Mouse (Mus musculus): ENCODE measurements around the gene Tcl1b3.
A peak's percentile ranks its signal among the peaks of the same experiment; 100 is the strongest.
"Not testable (repeated sequence)": the region's sequence is repeated elsewhere in the genome, so short reads cannot be mapped to it uniquely, and the experiment has no call there.

Gene Tcl1b3

DNA sequence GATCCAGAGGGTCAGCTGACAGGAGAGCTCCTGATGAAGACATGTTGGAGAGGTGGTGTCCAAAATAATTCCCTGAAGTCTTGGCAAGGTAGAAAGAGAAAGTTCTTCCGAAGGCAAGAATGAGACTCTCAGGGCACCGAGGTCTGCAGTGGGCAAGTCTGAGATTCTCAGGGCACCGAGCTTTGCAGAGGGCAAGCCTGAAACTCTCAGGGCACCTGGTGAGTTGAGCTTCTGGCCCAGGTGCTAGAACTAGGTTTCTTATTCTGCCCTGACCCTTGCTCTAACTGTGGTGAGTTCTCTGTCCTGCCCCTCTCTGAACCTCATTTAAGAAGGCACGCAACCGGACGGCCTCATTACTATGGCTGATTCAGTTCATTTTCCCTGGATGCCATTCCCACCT lies at the start of gene Tcl1b3:
Gene Tcl1b3 (plus strand): TSS at position 301 of the 400 bp plus-strand sequence.
- DNase-seq: not testable (repeated sequence)

DNA sequence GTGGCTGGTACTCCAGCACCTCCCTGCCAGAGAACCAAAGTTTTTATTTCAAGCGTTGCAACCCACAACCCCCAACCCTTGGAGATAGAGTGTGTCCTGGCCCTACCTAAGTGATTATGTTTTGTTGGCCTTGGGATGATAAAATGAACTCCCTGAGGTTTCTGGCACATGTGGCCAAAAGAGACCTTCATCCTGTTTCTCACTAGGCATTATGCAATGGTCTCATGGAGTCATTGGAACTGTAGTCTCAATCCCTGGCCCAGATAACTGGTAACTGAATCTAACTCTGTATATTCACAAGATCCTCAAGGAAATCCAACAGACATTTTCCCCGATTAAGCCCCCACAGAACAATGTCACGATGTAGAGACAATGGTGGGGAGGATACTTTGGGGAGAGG lies 47.7 kb upstream of the Tcl1b3 start:
- no peak for DNase-seq

DNA sequence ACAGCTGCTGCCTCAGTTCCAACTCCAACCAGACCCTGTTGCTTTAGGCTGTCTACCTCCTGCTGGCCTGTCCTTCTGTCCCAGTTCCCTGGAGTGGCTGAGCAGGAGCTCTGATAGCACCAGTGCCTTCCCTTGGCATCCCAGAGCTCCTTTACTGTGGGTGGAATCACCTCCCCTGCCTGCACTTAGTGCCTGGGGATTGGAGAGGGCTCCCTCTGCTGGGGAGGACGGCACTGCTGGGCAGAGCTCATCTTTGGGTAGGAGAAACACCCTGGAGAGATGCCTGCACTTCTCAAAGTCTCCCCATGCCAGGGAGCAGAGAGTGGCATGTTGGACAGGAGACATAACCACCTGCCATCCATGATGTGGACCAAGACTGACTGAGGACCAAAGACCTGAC lies 45.9 kb upstream of the Tcl1b3 start:
- not testable (repeated sequence) for DNase-seq

DNA sequence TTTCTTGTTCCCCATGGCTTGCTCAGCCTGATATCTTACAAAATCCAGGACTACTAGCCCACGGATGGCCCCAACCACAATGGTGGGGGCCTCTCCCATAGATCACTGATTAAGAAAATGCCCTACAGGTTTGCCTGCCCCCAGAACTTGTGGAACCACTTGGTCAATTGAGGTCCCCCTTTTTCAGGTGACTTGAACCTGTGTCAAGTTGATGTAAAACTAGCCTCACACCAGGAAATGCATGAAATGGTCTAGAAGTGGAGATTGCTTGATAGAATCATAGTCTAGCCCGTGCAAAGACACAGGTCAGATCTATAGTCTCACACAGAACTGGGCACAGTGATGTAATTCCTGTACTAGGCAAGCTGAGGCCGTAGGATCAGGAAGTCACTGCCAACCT lies 45.1 kb upstream of the Tcl1b3 start, which contains the start of gene Tcl1b2:
Gene Tcl1b2 (plus strand): TSS at position 301 of the 400 bp plus-strand sequence.
- no peak for DNase-seq

DNA sequence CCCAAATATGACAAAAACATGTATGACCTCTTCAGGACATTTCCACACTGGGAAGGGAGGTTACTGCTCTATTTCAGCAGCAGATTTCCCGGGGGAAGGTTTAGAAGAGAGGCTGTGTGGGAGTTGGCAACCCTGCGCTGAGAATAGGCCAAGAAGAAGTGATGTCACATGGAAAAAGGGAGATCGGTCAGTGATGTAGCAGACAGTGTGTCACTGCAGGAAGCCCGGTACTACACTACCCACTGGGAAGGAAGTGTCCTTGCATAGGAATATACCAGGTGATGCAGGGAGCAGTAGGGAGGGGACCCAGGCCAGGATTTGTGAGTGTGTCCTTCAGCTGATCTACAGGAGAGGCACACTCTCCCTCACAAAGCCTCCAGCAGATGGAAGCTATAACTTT lies 35.6 kb upstream of the Tcl1b3 start:
- not testable (repeated sequence) for DNase-seq

DNA sequence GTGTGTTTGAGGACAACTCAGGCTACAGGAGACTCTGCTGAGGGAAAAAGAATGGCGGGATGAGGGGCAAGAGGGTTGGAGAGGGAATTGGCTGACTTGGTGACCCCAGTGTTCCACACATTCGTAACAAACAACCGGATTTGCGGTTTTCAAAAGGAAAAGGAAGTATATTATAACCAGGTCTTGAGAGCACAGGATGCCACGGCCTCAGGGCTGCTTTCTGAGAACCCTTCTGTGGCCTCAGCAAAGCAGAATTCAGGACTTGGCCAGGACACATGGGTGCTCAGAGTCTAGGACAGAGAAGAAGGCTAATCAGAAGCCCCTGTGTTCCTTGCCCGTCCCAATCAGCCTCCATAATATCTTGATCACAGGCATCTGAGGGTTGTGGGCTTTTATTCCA lies 32.0 kb upstream of the Tcl1b3 start:
- DNase-seq: no peak

DNA sequence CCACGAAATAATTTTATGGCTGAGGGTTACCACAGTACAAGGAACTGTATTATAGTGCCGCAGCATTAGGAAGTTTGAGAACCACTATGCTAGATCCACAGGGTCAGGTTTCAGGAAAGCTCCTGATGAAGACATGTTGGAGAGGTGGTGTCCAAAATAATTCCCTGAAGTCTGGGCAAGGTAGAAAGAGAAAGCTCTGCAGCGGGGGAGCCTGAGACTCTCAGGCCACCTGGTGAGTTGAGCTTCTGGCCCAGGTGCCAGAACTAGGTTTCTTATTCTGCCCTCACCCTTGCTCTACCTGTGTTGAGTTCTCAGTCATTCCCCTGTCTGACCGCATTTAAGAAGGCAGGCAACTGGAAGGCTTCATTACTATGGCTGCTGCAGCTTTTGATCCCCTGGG lies 31.5 kb upstream of the Tcl1b3 start, which contains the start of gene Tcl1b1:
Gene Tcl1b1 (plus strand): TSS at position 301 of the 400 bp plus-strand sequence.
- no peak for DNase-seq

DNA sequence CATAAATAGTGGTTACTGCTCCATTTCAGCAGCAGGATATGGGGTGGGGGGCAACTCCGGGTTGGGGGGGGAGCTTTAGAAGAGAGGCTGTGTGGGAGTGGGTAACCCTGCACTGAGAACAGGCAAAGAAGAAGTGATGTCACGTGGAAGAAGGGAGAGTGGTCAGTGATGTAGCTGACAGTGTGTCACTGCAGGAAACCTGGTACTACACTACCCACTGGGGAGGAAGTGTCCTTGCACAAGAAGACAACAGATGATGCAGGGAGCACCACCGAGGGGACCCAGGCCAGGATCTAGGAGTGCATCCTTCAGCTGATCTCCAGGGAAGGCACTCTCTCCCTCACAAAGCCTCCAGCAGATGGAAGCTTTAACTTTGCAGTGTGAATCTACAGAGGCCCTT lies 24.1 kb upstream of the Tcl1b3 start:
- DNase-seq: no peak

DNA sequence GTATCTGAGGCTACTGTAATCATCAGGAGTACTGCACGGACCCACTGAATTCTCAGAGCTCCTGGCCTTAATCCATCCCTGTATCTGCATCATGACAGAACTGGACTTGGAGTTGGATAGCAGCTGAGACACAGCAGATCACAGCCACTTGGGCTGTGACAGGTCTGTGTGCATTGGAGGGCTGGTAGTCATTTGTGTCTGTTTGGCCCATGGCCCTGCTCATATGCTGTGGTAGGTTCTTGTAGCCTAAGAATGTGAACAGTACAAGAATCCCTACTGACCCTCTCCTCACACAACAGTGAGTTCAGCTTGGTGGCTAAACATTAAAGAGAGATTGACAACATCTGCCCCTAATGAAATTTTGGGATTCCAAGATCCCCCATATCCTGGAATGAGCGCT lies 17.5 kb upstream of the Tcl1b3 start:
- DNase-seq: peak; percentile 52

DNA sequence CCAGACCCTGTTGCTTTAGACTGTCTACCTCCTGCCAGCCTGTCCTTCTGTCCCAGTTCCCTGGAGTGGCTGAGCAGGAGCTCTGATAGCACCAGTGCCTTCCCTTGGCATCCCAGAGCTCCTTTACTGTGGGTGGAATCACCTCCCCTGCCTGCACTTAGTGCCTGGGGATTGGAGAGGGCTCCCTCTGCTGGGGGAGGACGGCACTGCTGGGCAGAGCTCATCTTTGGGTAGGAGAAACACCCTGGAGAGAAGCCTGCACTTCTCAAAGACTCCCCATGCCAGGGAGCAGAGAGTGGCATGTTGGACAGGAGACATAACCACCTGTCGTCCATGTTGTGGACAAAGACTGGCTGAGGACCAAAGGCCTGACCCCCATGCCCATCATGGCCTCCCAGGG lies 16.5 kb upstream of the Tcl1b3 start:
- DNase-seq: peak; percentile 60

DNA sequence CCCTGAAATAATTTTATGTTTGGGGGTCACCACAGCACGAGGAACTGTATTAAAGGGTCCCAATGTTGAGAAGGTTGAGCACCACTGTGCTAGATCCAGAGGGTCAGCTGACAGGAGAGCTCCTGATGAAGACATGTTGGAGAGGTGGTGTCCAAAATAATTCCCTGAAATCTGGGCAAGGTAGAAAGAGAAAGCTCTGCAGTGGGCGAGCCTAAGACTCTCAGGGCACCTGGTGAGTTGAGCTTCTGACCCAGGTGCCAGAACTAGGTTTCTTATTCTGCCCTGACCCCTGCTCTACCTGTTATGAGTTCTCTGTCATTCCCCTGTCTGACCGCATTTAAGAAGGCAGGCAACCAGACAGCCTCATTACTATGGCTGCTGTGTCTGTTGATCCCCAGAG lies 14.8 kb upstream of the Tcl1b3 start, which contains the start of gene Tcl1b5:
Gene Tcl1b5 (plus strand): TSS at position 301 of the 400 bp plus-strand sequence.
- not testable (repeated sequence) for DNase-seq

DNA sequence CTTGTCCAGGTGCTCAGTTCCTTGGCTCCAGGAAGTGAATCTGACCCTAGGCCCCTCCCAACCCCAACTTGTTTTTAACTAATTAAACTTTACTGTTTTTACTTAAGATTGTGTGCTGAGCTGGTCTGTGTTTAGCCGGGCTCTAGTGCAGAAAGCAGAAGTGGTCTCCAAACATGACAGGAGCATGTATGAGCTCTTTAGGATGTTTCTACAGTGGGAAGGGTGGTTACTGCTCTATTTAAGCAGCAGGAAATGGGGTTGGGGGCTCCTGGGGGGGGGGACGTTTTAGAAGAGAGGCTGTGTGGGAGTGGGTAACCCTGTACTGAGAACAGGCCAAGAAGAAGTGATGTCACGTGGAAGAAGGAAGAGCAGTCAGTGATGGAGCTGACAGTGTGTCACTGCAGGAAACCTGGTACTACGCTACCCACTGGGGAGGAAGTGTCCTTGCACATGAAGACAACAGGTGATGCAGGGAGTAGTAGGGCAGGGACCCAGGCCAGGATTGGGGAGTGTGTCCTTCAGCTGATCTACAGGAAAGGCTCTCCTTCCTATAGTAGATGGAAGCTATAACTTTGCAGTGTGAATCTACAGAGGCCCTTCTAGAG lies 9.7 kb upstream of the Tcl1b3 start:
- not testable (repeated sequence) for DNase-seq

DNA sequence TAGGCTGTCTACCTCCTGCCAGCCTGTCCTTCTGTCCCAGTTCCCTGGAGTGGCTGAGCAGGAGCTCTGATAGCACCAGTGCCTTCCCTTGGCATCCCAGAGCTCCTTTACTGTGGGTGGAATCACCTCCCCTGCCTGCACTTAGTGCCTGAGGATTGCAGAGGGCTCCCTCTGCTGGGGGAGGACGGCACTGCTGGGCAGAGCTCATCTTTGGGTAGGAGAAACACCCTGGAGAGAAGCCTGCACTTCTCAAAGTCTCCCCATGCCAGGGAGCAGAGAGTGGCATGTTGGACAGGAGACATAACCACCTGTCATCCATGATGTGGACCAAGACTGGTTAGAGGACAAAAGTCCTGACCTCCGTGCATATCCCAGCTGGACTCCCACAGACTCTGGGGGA lies 1.9 kb upstream of the Tcl1b3 start:
- not testable (repeated sequence) for DNase-seq

DNA sequence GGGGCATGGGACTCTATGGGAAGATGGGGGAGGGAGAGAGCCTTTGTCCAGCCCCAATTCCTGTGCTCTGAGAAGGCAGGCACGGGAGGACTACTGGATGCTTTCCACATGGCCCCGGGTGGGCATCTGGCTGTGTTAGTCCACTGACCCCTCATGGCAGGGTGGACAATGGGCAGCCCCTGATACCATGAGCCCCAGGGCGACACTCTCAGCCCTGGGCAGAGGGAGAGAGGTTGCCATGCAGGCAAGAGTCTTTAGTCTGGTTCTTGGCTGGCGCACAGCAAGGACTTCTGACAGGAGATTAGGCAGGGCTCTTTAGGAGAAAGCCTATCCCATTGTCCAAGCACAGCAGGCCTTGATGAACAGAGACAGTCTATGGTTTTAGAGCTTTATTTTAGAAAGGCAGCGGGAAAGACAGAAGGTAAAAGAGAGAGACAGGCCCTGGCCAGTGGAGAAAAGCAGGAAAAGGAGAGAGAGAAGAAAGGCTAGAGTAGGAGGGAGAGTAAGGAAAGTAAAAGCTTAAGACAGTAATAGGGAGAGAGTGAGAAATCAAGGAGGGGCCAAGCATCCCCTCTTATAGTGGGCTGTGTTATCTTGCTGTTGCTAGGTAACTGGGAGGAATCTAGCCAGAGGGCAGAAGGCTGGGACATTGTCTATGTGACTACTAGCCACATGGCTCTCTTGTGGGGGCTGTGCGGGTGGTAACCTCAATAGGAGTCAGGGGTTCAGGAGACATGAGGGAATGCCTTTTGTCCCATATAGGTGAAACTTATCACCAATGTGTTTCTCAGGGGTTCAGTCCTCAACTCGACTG lies 9.0 kb downstream of the Tcl1b3 start:
- DNase-seq: not testable (repeated sequence)

DNA sequence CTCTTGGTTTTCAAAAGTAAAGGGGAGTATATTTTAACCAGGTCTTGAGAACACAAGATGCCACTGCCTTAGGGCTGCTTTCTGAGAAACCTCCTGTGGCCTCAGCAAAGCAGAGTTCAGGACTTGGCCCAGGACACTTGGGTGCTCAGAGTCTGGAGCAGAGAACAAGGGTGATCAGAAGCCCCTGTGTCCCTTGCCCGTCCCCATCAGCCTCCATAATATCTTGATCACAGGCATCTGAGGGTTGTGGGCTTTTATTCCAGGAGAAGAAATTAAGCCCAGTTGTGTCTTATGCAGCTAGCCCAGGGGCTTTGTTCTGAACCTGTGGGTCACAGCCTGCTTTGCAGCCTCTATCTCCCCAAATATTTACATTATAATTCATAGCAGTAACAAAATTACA lies 10.8 kb downstream of the Tcl1b3 start, which contains the start of gene Tcl1b4:
Gene Tcl1b4 (plus strand): TSS at position 301 of the 400 bp plus-strand sequence.
- DNase-seq: not testable (repeated sequence)

DNA sequence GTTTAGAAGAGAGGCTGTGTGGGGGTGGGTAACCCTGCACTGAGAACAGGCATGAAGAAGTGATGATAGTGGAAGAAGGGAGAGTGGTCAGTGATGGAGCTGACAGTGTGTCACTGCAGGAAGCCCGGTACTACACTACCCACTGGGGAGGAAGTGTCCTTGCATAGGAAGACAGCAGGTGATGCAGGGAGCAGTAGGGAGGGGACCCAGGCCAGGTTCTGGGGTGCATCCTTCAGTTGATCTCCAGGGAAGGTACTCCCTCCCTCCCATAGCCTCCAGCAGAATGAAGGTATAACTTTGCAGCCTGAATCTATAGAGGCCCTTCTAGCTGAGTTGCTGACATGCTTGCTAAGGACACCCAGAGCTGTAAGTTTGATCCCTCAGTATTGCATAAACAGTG lies 16.2 kb downstream of the Tcl1b3 start:
- no peak for DNase-seq

DNA sequence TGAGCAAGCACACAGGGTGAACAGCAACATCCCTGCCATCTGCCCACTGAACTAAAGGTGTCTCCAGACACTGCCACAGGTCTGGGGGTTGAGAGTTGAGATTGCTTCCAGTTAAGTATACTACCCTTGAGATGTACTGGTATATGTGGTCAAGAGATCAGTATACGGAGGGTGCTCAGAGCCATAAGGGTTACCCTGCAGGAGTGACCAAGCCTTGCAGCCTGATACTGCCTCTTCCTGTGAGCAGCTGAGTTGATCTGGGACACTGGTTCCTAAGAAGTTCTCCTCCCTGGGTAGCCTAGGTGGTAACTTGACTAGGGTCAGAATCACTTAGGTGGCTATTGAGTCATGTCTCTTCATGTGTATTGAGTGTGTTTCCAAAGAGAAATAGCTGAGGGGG lies 17.6 kb downstream of the Tcl1b3 start:
- DNase-seq: no peak

DNA sequence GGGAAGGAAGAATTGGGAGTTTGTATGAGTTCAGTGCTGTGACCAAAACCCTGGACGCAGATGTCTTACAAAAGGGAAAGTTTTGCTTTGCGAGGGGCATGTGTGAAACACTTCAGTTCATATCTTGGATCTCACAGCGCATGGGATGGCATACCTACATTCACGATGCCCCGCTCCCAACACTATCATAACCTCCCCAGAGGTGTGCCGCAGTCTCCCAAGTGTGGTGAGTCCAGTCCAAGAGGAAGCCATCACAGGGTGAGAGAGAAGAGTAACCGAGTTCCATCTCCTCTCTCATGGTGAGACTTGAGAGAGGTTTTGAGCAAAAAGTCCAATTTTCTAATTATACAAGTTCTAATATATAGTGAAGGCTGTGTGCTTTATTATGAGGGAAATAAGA lies 18.4 kb downstream of the Tcl1b3 start:
- no peak for DNase-seq

DNA sequence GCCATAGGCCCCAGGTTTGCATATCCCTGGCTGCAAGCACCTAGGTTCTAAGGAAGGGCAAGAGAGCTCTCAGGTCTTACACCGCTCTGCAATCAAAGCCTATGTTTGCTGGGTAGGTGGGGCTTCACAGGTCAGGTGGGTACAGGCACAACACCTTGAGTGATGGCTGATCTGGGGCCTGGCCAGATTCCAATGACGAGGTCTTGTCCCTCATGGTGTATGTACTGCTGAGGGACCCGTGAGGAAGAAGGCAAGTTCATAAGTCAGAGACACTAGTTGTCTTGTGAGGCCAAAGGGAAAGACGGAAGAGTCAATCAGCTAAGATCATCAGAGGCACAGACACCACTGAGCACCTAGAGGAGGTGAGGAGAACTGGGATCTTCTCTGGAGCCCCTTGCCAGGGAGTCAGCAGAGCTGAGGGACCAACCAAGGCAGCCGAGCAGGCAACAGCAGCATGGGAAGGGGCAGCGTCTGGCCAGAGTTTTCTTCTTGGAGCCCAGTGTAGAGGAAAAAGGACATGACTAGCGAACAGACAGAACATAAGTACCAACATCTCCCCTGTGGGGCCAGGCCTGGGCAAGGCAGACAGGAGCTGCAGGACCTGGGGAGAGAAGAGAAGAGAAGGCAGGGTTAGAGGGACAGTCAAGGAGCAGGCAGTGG lies 26.4 kb downstream of the Tcl1b3 start:
- DNase-seq: no peak

DNA sequence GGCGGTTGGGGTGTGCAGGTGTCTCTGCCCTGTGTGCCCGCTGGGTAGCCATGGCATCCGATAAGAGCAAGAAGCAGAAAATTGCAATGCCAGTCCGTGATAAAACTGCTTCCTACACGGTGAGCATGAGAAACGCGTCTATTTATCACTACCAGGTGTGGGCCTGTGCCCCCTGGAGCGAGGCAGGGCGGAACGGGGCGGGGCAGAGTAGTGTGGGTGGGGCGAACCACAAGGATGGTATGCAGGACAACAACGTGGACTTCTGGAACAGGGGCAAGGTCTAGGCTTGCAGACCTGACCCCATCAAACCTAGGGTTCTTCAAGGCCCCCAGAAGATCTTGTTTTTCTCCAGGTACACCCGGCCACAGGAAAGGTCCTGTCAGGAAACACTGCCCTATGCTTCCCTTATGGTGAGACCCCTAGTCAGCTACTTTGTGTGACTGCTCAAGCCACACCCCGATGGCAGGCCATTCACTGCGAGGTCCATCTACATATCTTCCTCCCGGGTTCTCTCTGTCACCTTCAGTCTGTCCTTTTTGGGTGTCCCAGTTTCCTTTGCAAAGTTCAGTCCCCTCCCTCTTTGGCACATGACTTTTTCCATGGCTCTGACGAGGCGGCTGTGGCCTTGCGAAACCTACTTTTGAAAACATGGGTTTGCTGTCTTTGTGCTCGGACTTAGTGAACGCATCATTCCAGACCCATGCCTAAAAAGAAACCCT lies 31.9 kb downstream of the Tcl1b3 start, which contains the start of gene Tcl1:
Gene Tcl1 (minus strand): TSS at position 193 of the 719 bp plus-strand sequence.
- DNase-seq: peak; percentile 17

DNA sequence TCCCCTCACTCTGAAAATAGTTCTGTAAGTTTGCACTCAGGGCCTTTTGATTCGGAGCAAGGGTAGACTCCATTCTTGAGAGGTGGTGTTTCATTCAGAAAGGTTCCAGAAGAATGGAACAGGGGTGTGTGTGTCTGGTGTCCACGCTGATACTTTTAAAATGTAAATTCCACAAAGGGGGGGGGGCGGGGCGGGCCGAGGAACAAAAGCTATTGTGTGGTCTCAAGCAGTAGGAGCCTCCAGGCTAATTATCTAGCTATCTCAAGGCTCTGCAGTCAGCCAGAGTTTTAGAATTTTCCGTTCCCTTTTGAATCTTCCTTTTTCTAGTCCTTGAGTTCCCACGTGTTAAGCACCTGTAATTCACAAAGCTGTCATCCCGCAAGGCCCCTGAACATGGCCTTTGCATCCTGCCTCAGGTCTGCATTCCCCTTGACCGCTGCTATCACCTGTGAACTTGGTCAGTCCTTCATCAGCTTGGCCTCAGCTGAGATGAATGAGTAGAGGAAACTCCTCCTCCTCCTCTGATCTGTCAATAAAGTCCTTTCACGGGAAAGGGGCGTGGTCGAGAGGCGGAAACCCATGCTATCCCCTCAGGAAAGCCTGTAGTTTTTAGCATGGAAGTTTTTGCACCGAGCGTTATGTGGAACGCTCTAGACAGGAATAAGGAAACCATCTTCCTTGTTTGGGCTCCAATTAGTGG lies 33.9 kb downstream of the Tcl1b3 start:
- DNase-seq: no peak

DNA sequence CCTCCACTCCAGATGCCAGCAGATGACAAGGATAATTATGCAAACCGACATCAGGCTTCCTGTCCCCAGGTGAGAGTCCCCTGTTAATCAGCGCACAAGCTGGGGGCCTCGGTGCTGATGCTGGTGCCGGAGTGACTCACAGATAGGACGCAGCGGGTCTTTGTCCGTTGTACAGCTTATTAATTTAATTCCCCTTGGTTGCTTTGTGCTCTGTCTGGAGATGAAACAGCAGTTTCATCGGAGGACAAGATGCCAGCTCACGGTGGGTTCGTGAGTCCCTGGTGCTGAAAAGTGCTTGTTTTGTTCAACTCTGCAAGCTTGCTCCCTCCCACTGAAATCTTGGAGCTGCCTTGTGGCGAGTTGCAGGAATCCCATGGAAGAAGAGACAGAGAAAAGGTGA lies 43.5 kb downstream of the Tcl1b3 start:
- DNase-seq: no peak
